Mouse (Mus musculus) liver, adult 2 months (tissue): ENCODE measurements around the gene Rsg1.

Experiments used
- CTCF ChIP-seq: fragments of 200-500 bp; IDR thresholded peaks from 2 replicates; pipeline ENCODE4 v1.5.1; 2011; ENCODE audit warnings: low read depth, low read length, control low read depth
- POLR2A ChIP-seq: fragments of 200-500 bp; IDR thresholded peaks from 2 replicates; pipeline ENCODE4 v1.6.1; 2011; ENCODE audit warnings: low read length, control low read depth; ENCODE audit not compliant: insufficient read depth; ENCODE audit errors: extremely low read depth

DNA sequence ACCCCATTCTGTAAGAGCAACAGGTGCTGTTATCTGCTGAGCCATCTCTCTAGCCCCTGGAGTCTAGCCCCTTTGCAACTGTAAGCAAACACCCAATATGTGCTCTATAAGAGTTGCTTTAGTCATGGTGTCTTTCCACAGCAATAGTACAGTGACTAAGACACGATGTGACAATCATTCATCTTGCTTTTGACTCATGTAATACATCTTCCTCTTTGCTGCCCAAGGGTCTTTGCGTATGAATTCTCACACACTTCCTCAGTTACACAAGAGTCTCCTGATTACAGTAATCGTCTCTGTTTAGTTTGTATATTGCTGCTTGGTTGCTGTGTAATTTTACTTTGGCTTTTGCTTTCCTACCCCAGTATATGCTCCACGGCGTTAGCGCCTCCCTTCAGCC is 31.8 kb upstream of the Rsg1 start:
- TF ChIP-seq POLR2A (no peak), CTCF (no peak)
